Mouse (Mus musculus): ENCODE measurements around the gene Shoc2.

GRCm38 (mm10) chr19:53929218-53929617 is 14.9 kb upstream of the Shoc2 start:
- TF ChIP-seq POLR2A (IDR thresholded peaks at IDR 0.05; ENCODE audit: control insufficient read depth, low read depth, low read length) (no peak), CTCF (IDR thresholded peaks at IDR 0.05; ENCODE audit: control insufficient read depth, insufficient read depth, insufficient replicate concordance, low read depth, low read length) (no peak)
